Mouse (Mus musculus): ENCODE data around the gene Acap1. TPM values are rescaled to one million over a fixed set of nuclear protein-coding genes. Genes with fewer than 3 reads are reported as not detected.

The Acap1 gene
- total RNA-seq, 2 experiments from 2014 or later, result 0.08 TPM; not detected in 1

DNA sequence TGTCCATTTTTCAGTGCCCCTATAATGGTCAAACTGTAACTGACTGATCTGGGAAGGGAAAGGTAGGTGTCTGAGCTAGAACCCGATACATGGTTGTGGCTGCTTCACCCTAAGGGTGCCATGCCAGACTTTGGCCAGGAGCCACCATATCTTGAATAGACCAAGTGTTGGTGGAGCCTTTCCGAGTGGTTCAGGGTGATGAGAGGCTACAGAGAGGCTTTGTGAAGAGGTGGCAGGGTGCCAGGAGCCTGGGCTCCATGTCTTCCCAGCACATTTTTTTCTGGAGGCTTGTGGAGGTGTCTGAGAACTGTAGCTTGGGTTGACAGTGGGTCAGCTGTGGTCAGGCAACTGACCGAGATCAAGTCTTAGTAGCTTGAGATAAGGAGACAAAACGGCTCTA is 3.9 kb downstream of the Acap1 start:
- no peak for DNase-seq
- no peak overlapping the region for H3K27ac ChIP-seq
- no peak overlapping the region for H3K4me3 ChIP-seq
- intact Hi-C loops (cut with DNase I), result no loop called here
- TF ChIP-seq CTCF (IDR thresholded peaks at IDR 0.05), result no peak

DNA sequence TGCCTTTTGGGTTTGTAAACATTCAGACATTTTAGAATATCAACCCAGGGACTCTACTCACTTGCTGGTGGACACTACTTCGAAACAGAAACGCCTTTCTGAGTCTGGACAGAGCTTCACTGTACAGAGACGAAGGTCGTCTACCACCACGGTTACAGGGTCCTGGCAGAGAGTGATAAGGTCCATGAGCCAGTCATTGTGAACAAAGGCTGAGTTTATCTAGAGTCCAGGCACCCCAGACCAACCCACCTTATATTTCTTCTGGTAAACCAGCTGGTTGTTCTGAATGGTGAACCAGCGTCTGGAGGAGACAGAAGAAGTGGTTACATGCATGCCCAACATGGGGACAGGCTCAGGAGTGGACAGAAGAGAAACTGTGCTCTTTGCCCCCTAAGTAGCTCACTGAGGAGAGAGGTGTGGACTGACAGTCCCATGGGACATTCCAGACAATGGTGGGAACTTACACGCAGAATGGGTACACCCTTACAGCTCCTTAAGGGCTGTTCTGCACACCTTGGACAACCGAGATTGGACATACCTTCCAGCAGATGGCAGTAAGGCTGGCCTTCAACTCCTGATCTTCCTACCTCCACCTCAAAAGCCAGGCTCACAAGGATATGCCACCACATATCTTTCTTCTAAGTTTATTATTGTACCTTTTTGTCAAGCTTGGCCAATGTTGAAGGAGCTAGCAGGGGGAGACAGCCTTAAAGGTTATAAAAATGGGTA is 8.3 kb downstream of the Acap1 start:
- intact Hi-C loops (cut with DNase I), result no loop called here
- DNase-seq, result no peak
- Histone ChIP-seq H3K27ac (peak overlapping the region; percentile 28; the same call in 1 of the 2 replicates), H3K4me3 (no peak overlapping the region)
- TF ChIP-seq CTCF (IDR thresholded peaks at IDR 0.05), result peak; percentile 55

DNA sequence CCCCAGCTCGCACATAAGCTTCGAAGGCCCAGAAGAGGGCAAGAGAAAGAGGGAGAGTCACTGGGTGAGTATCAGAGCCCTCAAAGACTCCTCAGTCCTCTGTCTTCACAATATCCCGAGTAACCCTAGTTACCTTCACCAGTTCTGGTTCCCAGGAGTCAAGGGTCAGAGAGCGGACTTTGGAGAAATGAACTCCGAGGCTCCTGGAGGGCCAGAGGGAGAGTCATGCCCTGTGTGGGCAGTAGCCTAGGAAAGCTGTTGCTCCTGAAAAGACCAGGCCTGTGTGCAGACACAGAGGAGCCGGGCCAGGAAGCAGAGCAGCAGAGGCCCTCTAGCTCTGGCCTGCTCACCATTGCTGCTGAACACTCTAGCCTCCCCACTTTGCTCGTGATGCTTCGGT is 10.7 kb downstream of the Acap1 start:
- Histone ChIP-seq H3K4me3 (peak overlapping the region; percentile 46), H3K27ac (peak overlapping the region; percentile 72)
- no peak for DNase-seq
- no peak for TF ChIP-seq CTCF (IDR thresholded peaks at IDR 0.05)
- intact Hi-C loops (cut with DNase I), result no loop called here

DNA sequence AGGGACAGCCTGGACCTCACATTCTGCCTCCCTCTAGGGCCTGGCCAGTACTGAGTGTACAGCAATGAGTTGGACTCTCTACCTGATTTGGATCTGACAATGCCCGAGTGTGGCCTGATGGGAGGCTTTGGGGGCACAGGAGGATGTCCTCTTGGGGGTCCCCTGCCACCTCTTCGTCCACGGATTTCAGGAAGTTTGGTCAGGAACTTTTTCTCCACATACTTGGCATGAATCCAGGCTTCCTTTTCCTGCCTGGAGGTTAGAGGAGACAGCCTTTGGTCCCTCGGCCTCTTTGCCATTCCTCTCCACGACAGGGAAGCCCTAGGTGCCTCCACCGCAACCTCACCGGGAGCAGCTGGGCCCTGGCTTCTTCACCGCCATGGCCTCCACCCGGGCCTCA is 11.1 kb downstream of the Acap1 start:
- Histone ChIP-seq H3K27ac (peak overlapping the region; percentile 72), H3K4me3 (peak overlapping the region; percentile 46)
- no peak for TF ChIP-seq CTCF (IDR thresholded peaks at IDR 0.05)
- no peak for DNase-seq
- intact Hi-C loops (cut with DNase I), result no loop called here

DNA sequence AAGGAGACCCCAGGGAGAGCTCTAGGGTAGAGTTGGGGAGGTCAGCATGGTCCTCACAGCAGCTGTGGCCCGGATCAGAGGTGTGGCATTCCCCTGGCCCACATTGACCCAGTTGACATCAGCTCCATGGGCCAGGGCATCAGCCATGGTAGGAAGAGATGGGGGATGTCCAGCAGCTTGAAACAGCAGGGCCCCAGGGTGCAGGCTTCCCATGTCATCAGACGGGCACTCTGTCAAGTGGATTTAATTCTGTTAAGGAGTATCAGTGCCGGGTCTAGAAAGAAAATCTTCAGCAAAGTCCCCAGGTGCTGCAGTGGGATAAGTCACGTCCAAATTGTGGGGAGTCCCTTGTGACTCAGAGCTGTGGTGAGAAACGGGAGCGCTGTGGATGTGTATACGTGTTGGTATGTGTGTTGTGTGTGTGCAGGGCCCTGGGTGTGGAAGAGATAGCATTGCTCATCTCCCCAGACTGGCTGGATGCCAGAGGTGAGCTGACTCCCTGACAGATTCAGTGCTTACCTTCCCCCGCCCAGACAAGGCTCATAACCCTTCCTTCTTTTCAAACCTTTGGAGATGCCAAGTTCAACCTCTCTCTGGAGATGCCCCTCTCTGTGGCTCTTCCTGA is 11.7 kb downstream of the Acap1 start:
- Histone ChIP-seq H3K4me3 (no peak overlapping the region), H3K27ac (peak overlapping the region; percentile 72; the same call in 1 of the 2 replicates)
- no peak for TF ChIP-seq CTCF (IDR thresholded peaks at IDR 0.05)
- DNase-seq, result no peak
- intact Hi-C loops (cut with DNase I), result no loop called here

DNA sequence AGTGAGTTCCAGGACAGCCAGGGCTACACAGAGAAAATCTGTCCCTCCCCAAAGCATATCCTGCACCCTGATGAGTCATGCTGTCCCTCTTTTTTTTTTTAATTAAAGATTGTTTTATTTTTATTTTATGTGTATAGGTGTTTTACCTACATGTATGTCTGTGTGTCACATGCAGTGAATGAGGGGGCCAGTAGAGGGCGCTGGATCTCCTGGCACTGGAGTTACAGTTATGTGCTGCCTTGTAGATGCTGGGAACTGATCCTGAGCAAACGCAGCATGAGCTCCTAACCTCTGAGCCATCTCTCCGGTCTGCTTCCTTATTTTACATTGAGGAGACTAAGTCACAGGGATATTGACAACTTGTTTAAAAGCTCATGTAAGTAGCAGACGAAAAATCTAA is 12.3 kb downstream of the Acap1 start:
- no peak for DNase-seq
- peak; percentile 53 for TF ChIP-seq CTCF (IDR thresholded peaks at IDR 0.05)
- H3K27ac ChIP-seq, result no peak overlapping the region
- intact Hi-C loops (cut with DNase I), result no loop called here
- no peak overlapping the region for H3K4me3 ChIP-seq

DNA sequence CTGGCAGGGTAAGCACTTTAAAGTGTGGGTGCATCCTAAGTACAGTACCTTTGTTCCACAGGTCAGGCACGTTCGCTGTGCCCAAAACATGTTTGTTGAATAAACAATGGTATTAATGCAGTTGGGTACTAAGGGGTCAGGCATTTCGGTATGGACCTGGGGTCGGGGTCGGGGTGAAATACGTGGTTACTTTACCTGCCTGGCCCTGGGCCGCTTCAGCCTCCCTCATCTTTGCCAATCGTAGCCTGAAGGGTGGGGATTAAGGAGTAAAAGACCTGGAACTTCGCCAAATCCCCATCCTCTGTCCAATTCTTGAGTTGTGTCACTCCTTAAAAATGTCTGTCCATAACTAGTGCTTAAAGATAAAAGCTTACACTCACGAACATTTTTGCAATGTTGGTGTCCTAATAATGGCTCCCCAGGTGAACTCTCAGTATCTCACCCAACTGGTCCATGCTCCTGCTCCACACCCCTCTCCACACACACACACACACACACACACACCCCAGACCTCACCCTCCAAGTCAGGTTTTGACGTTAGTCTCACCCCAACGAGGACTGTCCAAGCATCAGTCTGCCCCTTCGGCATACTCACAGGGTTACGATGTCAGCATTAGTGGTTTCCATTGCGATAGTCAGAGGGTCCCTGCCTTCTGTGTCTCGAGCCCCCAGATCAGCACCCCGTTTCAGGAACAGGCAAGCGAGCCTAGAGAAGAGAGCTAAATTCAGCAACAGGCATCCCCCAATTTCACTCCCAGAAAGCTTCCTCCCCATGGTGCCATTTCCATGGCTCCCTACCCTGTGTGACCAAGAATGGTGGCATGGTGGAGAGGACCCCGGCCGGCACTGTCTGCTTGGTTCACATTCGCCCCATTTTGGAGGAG is 13.3 kb downstream of the Acap1 start:
- Histone ChIP-seq H3K27ac (peak overlapping the region; percentile 95), H3K4me3 (peak overlapping the region; percentile 89)
- intact Hi-C loops (cut with DNase I), result loop anchor here (2.0 kb wide), 1 partner anchor 19 kb away; the partner anchor contains the start of genes 2810408A11Rik and Neurl4
- no peak for DNase-seq
- TF ChIP-seq CTCF (IDR thresholded peaks at IDR 0.05), result no peak

DNA sequence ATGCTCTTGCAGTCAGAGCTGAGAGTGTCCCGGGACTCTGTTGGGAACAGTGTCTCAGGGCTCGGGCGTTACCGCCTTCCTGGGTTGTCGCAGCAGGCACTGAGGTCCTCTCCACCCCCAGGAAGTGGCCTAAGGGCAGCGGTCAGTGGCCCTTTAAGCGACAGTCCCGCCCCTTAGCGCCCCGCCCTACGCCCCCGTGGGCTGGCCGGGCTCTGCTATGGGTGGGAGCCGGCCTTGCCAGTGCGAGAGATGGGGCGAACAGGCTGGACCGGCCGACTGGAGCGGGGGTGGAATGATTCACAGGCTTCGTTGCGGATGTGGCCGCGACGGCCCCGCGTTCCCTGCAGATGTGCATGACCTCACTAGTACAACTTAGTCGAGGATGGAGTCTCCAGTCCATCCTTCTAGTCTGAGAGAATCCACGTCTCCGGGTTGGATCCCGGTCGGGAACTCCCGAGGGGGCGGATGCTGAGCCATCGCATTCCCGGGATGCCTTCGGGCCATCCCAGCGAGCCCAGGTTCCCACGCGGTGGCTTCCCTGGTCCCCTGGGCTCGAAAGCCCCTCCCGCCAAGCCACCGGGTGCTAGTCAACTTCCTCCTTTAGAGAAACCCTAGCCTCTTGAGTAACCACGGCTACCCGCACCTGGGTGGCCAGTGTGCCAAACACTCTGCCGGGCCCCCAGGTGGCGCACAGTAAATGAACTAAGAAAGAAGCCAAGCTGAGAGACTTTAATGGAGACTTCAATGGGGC is 14.3 kb downstream of the Acap1 start, which contains the start of gene Kctd11:
Gene Kctd11, minus strand, starts transcription at position 554 of the 751 bp plus-strand sequence.
- DNase-seq, result peak; percentile 95
- peak within 1 kb of the TSS; percentile 89 for H3K4me3 ChIP-seq
- peak within 1 kb of the TSS; percentile 95 for H3K27ac ChIP-seq
- peak; percentile 35 for TF ChIP-seq CTCF (IDR thresholded peaks at IDR 0.05)
- intact Hi-C loops (cut with DNase I), result loop anchor here (2.0 kb wide), 1 partner anchor 20 kb away; the partner anchor contains the start of genes 2810408A11Rik and Neurl4

DNA sequence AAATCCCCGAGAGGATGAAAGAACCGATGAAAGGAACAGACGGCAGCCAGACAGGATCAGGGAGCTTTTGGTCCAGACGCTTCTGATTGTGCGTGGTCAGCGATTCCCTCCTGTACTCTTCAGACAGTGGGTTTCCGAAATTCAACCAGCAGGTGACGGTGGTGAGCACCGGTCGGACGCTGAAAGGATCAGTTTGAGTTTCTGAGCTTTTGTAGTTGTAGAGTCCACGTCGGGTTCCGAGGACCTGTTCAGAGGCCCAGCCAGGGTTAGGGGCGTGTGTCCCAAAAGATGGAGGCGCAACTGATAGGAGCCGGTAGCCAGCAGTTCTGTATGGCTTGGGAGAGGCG is 14.9 kb downstream of the Acap1 start:
- peak overlapping the region; percentile 89 for H3K4me3 ChIP-seq
- DNase-seq, result peak; percentile 75
- intact Hi-C loops (cut with DNase I), result loop anchor here (2.0 kb wide), 1 partner anchor 20 kb away; the partner anchor contains the start of genes 2810408A11Rik and Neurl4
- peak overlapping the region; percentile 95 for H3K27ac ChIP-seq
- peak; percentile 78 for TF ChIP-seq CTCF (IDR thresholded peaks at IDR 0.05)

DNA sequence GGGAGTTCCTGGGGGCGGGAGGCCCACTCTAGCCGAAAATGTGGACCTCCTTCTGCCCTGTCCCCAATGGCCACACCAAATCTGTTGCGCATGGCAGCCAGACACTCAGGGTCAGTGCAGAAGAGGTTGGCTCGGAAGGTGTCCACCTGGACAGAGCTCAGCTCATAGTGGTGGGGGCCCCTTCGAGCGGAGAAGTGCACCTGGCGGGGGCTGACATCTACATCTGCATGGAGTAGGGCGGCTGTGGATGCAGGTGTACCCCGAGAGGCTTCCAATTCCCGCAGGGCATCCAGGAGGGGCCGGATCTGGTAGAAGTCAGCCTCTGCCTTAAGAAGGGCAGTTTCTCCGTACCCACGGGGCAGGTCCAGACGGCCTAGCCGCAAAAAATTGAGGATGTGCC is 15.6 kb downstream of the Acap1 start:
- no peak for DNase-seq
- intact Hi-C loops (cut with DNase I), result loop anchor here (2.0 to 5.0 kb wide), 3 partner anchors 21 to 197 kb away; partner anchors contain the start of genes 2810408A11Rik, Neurl4, Polr2a and Senp3
- Histone ChIP-seq H3K27ac (peak overlapping the region; percentile 95), H3K4me3 (peak overlapping the region; percentile 89)
- TF ChIP-seq CTCF (IDR thresholded peaks at IDR 0.05), result no peak

DNA sequence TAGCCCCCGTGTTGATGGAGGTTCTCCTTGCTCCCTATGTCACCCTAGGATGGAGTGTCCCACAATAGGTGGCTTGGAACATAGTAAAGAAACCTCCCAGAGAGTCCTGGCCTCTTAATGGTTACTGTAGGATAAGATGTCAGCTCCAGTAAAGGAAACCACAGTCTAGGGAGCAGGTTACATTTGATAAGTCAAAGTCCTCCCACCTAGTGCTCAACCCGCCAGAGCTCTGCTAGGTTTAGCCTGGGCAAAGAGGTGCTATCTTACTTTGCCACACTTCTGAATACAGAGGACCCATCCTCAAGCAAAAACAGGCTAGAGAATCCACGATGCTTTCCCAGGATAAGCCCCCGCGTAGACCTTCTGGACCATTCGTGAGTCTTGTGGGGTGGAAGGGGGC is 16.4 kb downstream of the Acap1 start:
- DNase-seq, result no peak
- intact Hi-C loops (cut with DNase I), result loop anchor here (5.0 kb wide), 2 partner anchors 122 to 197 kb away; partner anchors contain the start of genes Polr2a and Senp3
- Histone ChIP-seq H3K4me3 (peak overlapping the region; percentile 89), H3K27ac (peak overlapping the region; percentile 95)
- no peak for TF ChIP-seq CTCF (IDR thresholded peaks at IDR 0.05)
